Mouse (Mus musculus) spleen, adult 2 months (tissue): Measurements from ENCODE around the gene Crim1.

ENCODE experiments used
- CTCF ChIP-seq: fragments of 200-500 bp; IDR thresholded peaks from 2 replicates; pipeline ENCODE4 v1.5.1; 2011; ENCODE audit warnings: mild to moderate bottlenecking, inconsistent platforms; ENCODE audit not compliant: insufficient read depth, insufficient read length, insufficient replicate concordance; ENCODE audit errors: extremely low read depth
- POLR2A ChIP-seq: fragments of 200-500 bp; IDR thresholded peaks from 2 replicates; pipeline ENCODE4 v1.6.1; 2011; ENCODE audit warnings: low read depth, low read length, inconsistent platforms

GRCm38 (mm10) chr17:78291030-78291429 lies 91.0 kb downstream of the Crim1 start:
- TF ChIP-seq CTCF (no peak), POLR2A (no peak)
